Mouse (Mus musculus): ENCODE measurements around the gene Kremen1.

GRCm38 (mm10) chr11:5167311-5167710 is 94.0 kb downstream of the Kremen1 start:
- TF ChIP-seq CTCF (IDR thresholded peaks at IDR 0.05; ENCODE audit: low read depth, low read length), result no peak
- no peak for TF ChIP-seq POLR2A (IDR thresholded peaks at IDR 0.05; ENCODE audit: borderline replicate concordance, low read depth, low read length)

All from bone marrow macrophage, adult 2 months (primary cell).